Mouse (Mus musculus) megakaryocyte progenitor cell, adult 5-6 weeks (primary cell): Measurements from ENCODE around the gene Clec9a. TPM values are rescaled to one million over a fixed set of nuclear protein-coding genes. Genes with fewer than 3 reads are reported as not detected.

Experiments used
- ATAC-seq: replicated peaks from 2 replicates; pipeline ENCODE4 v1.8.0; 2016; ENCODE audit warnings: mild to moderate bottlenecking, moderate TSS enrichment, inconsistent platforms; ENCODE audit not compliant: poor library complexity
- total RNA-seq, 2 experiments: library from RNA; stranded (forward) in 1 of 2; stranded (reverse) in 1 of 2; fragments of 157-497, 149-512 nt in 1 of 2; fragments of 200-1000 nt in 1 of 2; gene quantifications; 2 replicates each; pipeline versions ENCODE4 v1.2.3 to v1.2.4; 2015 to 2017

Gene Clec9a
- total RNA-seq (2015) (5.2 and 6.3 TPM in 2 replicates), total RNA-seq (2017) (2.0 and 3.4 TPM in 2 replicates)

- no peak for ATAC-seq
Measured at GRCm38 (mm10) chr6:129408562-129408961, at the start of gene Clec9a. Clec9a (plus strand) TSS chr6:129408862.

DNA sequence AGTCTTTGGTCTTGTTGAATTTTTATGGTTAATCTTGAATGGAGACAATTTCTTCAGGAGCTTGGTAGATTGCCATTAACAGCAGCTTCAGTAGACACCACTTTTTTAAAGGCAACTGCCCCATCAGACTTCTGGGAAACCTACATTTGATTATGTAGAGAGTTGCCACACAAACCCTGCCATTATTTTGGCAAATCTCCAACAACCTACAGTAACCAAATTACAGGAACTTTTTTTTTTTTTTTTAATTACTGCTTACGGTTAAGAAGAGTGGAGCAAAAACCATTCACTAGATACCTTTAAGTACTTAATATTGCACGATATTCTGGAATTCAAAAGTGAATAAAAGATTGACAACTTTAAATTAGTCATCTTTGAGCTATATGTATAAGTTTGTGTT, 49.1 kb upstream of the Clec9a start:
- ATAC-seq: no peak

- ATAC-seq: no peak
Measured at GRCm38 (mm10) chr6:129363942-129364341, 44.7 kb upstream of the Clec9a start.

- ATAC-seq: peak; percentile 87
Measured at GRCm38 (mm10) chr6:129365959-129366359, 42.7 kb upstream of the Clec9a start.

GRCm38 (mm10) chr6:129369374-129370132, 39.1 kb upstream of the Clec9a start:
- peak; percentile 40; the same call in 1 of the 2 replicates for ATAC-seq

DNA sequence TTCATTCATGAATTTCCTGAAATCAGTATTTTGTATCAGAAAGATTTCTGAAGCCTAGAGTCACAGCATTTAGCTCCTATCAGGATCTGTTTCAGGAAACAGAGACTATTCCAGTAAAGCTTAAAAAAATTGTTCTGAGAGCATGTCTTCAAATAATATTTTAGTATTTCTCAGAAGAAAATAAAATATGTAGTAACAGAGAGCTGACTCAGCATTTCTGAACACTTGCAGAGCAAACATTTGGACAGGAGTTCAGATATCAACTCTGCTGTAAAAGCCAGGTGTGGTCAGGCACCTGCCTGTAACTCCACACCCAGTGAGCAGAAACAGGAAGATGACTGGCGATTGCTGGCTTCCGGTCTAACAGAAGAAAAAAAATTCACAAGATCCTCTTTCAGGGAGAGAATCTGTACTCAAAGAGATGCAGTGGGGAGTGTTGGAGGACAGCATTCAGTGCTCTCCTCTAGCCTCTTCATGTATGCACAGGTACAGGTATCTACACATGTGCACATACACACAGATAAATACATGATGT, 33.7 kb upstream of the Clec9a start:
- ATAC-seq: peak; percentile 90

- no peak for ATAC-seq
Measured at GRCm38 (mm10) chr6:129380454-129380853, 28.2 kb upstream of the Clec9a start.

- no peak for ATAC-seq
Measured at GRCm38 (mm10) chr6:129381736-129382135, 26.9 kb upstream of the Clec9a start.

DNA sequence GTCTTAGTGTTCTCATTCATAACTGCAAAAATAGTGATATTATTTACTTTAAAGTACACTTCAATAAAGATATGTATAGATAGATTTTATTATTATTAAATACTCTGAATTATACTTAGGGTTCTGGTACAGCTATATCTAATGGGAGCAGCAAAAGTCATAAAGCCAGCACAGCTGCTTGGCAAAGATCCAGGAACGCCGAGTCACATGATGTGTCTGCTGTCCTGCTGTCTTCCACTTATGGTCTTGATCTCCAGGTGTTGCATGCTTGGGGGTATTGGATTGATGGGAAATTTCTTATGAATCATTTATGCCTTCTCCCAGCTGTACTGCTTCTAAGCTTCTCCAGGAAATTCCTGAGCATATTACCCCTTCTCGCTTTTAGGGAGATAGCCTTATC, 25.2 kb upstream of the Clec9a start:
- no peak for ATAC-seq

DNA sequence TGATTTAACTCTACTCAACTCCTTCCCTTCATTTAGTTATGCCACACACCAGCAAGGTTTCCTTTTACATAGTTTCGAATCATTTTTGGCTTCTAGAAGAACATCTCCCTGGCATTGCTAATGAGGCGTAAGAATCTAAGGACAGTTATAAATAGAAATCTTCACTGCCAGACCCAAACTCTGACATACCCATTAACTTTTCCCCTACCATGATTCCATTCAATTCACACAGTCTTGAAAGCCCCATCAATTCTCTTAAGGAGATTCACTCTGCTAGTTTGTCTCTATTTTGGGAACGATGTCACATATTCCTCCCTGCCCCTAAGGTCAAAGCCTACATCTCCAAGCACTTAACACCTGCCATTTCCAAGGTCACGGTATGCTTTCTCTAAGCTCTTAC, 23.7 kb upstream of the Clec9a start:
- ATAC-seq: no peak

DNA sequence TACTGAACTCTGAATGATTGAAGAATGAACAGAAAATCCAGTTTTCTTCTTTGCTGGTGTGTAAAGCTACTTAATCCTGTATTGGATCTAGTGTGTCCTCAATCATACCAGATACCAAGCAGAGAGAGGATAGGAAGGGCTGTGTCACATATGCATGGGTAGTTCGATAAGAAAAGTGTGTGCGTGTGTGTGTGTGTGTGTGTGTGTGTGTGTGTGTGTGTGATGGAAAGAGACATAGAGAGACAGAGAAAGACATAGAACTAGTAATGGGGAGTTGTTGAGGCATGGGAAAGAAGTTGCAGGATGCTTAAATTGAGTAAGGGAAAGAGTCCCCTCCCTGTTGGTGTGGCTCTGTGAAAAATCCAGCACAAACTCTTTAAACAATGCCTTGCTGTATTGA, 22.9 kb upstream of the Clec9a start, which contains the start of gene Clec12b:
Gene Clec12b, minus strand, starts transcription at position 101 of the 400 bp plus-strand sequence.
- ATAC-seq: no peak

- peak; percentile 70 for ATAC-seq
Measured at GRCm38 (mm10) chr6:129393087-129393720, 15.5 kb upstream of the Clec9a start.

DNA sequence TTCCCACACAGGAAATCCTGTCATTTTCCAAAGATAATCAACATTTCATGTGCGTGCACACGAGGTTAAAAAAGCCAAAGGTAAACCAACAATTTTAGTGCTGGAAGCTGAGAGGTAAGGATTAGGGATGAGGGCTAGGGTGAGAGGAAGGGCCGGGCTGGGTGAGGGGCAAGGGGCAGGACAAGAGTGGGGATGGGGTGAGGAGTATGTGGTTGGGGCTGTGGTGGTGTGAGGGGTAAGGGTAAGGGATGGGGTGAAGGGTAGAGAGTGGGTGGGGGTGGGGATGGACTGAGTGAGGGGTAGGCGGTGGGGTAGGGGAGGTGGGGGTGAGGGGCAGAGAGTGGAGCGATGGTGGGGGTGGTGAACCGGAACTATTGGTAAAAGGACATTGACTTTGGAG, 14.9 kb upstream of the Clec9a start:
- no peak for ATAC-seq

GRCm38 (mm10) chr6:129396997-129397396, 11.7 kb upstream of the Clec9a start, which contains the start of gene Clec1b:
Clec1b (plus strand) TSS chr6:129397297.
- no peak for ATAC-seq

DNA sequence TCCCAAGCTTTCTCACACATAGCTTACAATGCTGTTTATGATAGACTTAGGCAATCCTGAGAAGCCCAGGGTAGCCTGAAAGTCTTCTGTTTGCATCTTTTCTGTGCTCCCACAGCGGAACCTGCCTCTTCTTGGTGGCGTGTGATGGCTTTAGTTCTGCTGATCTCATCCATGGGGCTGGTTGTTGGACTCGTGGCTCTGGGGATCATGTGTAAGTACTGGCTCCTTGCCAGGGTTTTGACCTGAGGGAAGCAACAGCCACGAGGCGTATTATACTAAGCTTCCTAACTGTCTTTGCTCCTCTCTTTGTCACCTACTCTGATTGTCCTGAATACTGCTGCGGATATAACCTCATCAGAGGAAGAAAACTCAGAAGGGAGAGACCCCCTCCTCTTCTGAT, 8.7 kb upstream of the Clec9a start:
- no peak for ATAC-seq

GRCm38 (mm10) chr6:129402404-129402803, 6.3 kb upstream of the Clec9a start:
- peak; percentile 33; the same call in 1 of the 2 replicates for ATAC-seq

DNA sequence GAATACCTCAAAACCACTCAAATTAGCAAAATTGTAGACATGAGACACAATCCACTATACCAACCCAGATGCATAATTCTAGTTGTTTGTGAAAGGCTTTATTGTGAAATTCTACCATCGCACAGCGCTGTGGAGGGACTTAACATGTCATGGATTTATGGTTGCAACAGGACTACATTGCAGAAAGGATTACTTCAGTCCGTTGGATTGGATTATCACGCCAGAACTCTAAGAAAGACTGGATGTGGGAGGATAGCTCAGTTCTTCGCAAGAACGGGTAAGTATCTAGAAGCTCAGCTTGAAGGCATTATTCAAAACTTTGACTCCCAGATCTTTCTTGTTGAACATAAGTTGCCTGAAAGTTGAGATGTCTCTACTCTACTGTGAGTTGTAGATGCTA, 5.3 kb upstream of the Clec9a start:
- peak; percentile 15 for ATAC-seq

GRCm38 (mm10) chr6:129405999-129406398, 2.7 kb upstream of the Clec9a start:
- ATAC-seq: peak; percentile 37

DNA sequence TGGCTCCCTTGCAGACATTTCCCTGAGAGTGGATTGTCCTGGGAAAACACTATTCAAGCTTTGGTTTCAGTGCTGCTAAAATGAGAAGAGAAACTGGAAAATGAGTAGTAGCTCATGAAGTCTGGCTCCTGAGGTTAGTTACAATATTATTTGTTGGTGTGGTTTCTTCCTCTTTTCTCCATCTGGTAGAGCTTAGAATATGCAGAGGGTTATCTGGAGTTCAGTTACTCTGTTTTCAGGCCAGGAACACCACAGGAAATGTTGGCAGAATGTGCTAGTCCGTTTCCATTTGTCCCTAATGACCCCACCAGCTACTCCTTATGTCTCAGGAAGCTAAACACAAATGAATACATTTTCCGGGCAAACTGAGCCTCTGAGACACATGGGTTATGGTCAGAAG, 1.3 kb upstream of the Clec9a start:
- ATAC-seq: peak; percentile 81

GRCm38 (mm10) chr6:129414177-129414576, 5.5 kb downstream of the Clec9a start:
- ATAC-seq: no peak

GRCm38 (mm10) chr6:129422311-129422710, 13.6 kb downstream of the Clec9a start:
- ATAC-seq: no peak
